Comparison of ENCODE assay signal across 8 mouse cellular contexts in the genomic region with DNA sequence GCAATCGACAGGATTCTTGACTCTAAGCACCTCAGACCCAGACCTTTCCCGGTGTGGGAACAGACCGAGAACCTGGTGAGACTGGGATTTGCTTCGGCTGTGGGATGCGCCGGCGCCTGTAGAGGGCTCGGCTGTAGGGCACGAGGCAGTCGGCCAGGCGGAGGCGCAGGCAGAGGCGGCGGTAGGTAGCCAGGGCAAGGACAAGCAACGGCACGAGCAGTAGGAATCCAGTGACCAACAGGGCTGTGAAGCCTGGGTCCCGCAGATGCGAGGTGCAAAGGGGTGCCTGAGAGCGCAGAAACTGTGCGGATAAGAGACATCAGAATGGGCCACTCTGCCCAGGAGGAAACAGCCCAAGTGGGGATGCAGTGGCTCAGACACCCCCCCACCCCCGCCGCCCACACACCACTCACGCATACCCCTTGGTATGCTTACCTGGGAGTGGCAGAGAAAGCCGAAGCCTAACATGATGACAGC. TPM values are rescaled to one million over a fixed set of nuclear protein-coding genes. Genes with fewer than 3 reads are reported as not detected.
DNase-seq lines count a peak whose midpoint lies in the region; ATAC-seq and TF ChIP-seq lines count a peak whose summit lies in the region.

No protein-coding gene starts in this region.

- peak overlapping the region; percentile 94 for H3K4me2 ChIP-seq in liver, embryonic 12.5 days
- H3K4me2 ChIP-seq in stomach, embryonic 14.5 days (replicated peaks; ENCODE audit: low read depth, low read length): peak overlapping the region; percentile 76

- H3K4me3 ChIP-seq in heart, adult 2 months: peak overlapping the region; percentile 57
- H3K4me3 ChIP-seq in ES-E14 (ENCODE audit: insufficient read depth in 1 of 2, low read depth in 1 of 2, low read length in 2 of 2, poor library complexity in 1 of 2, severe bottlenecking in 1 of 2): peak overlapping the region; percentile 65 to 80
- H3K4me3 ChIP-seq in liver, embryonic 12.5 days: peak overlapping the region; percentile 79
- peak overlapping the region; percentile 61 for H3K4me3 ChIP-seq in stomach, embryonic 14.5 days (ENCODE audit: low read depth, low read length)

- H3K79me2 ChIP-seq in heart, adult 2 months (replicated peaks; ENCODE audit: control insufficient read depth, insufficient read depth, low read length): no peaks in the 10 kb centered on the region

- DNase-seq in heart, adult 2 months: peak; percentile 47 to 57
- no peak for DNase-seq in heart, postnatal 36 days
- DNase-seq in ES-E14 (ENCODE audit: low read depth, low spot score): no peak
- peak; percentile 50 for DNase-seq in embryo, embryonic 10.5 days (ENCODE audit: low spot score)
- DNase-seq in heart, postnatal 14 days: peak; percentile 36 to 38
- no peak for DNase-seq in layer of hippocampus, adult 9-11 months

- H3K27me3 ChIP-seq in heart, adult 2 months (ENCODE audit: control insufficient read depth, insufficient read depth, low read length): no peaks in the 10 kb centered on the region
- peaks cover 8% of the 10 kb centered on the region; the same call in 1 of the 2 replicates for H3K27me3 ChIP-seq in liver, embryonic 12.5 days (replicated peaks)
- H3K27me3 ChIP-seq in stomach, embryonic 14.5 days (ENCODE audit: control insufficient read depth, insufficient read depth, low read length): no peaks in the 10 kb centered on the region

- in situ Hi-C loops in ES-E14 (cut with MboI; ENCODE audit: low sequenced_read_pairs in 2 of 2, unreplicated experiment in 2 of 2): no loop called here

- no peak for ATAC-seq in liver, embryonic 12.5 days
- ATAC-seq in stomach, embryonic 14.5 days (ENCODE audit: insufficient number of reproducible peaks, insufficient read depth, low FRiP score, low read depth): no peak

- TF ChIP-seq EP300 in heart, adult 2 months (IDR thresholded peaks at IDR 0.05; ENCODE audit: insufficient read depth, low read depth, low read length): no peak

- peaks cover 3% of the 10 kb centered on the region for H3K4me1 ChIP-seq in heart, adult 2 months (ENCODE audit: control insufficient read depth, insufficient read depth, low read length)
- peaks cover 0 to 9% of the 10 kb centered on the region in 2 experiments; a peak in 1 of 4 replicates for H3K4me1 ChIP-seq in ES-E14 (ENCODE audit: control insufficient read depth in 2 of 2, insufficient read depth in 2 of 2, low read length in 2 of 2, poor library complexity in 1 of 2)
- H3K4me1 ChIP-seq in liver, embryonic 12.5 days: peaks cover 52% of the 10 kb centered on the region
- peaks cover 38% of the 10 kb centered on the region; the same call in 1 of the 2 replicates for H3K4me1 ChIP-seq in stomach, embryonic 14.5 days (ENCODE audit: control insufficient read depth, insufficient read depth, low read length)

- peak overlapping the region; percentile 100 for H3K27ac ChIP-seq in heart, adult 2 months
- no peak overlapping the region for H3K27ac ChIP-seq in ES-E14 (ENCODE audit: insufficient read depth, low read depth, low read length, poor library complexity, severe bottlenecking)
- H3K27ac ChIP-seq in liver, embryonic 12.5 days: peak overlapping the region; percentile 95
- peak overlapping the region; percentile 90 for H3K27ac ChIP-seq in stomach, embryonic 14.5 days (ENCODE audit: low read length)

- intact Hi-C loops in heart, adult 2 months (cut with DNase I): loop anchor here (5.0 kb wide), 1 partner anchor 180 kb away; no protein-coding TSS in a partner anchor
- intact Hi-C loops in heart, postnatal 36 days (cut with DNase I): loop anchor here (5.0 kb wide), 1 partner anchor 300 kb away; a partner anchor contains a TSS
- intact Hi-C loops in heart, postnatal 14 days (cut with DNase I): loop anchor here (2.0 kb wide), 2 partner anchors 13 to 21 kb away; no protein-coding TSS in a partner anchor

- no peaks in the 10 kb centered on the region for H3K9me3 ChIP-seq in ES-E14 (ENCODE audit: control insufficient read depth, insufficient read depth, low read depth, low read length)
- no peaks in the 10 kb centered on the region for H3K9me3 ChIP-seq in liver, embryonic 12.5 days (replicated peaks)
- no peaks in the 10 kb centered on the region for H3K9me3 ChIP-seq in stomach, embryonic 14.5 days (ENCODE audit: control insufficient read depth, low read depth, low read length)

- TF ChIP-seq POLR2A in heart, adult 2 months (IDR thresholded peaks at IDR 0.05; ENCODE audit: insufficient read depth, low read depth, low read length): no peak

- peak overlapping the region; percentile 93 for H3K9ac ChIP-seq in heart, adult 2 months (ENCODE audit: low read depth, low read length)
- peak overlapping the region; percentile 81 for H3K9ac ChIP-seq in ES-E14 (ENCODE audit: insufficient read depth, low read depth, low read length, poor library complexity, severe bottlenecking)
- peak overlapping the region; percentile 59 for H3K9ac ChIP-seq in liver, embryonic 12.5 days
- H3K9ac ChIP-seq in stomach, embryonic 14.5 days (replicated peaks; ENCODE audit: low read depth, low read length): peak overlapping the region; percentile 25; the same call in 1 of the 2 replicates

- 22% methylated on average over 24 of the region's 24 CpGs for WGBS in heart, adult 2 months
- 25% methylated on average over 24 of the region's 24 CpGs for WGBS in liver, embryonic 12.5 days (ENCODE audit: insufficient replicate concordance)
- 14% methylated on average over 24 of the region's 24 CpGs for WGBS in stomach, embryonic 14.5 days

- TF ChIP-seq CTCF in heart, adult 2 months (IDR thresholded peaks at IDR 0.05): 0 out of 2 replicates have a peak, but pooled peaks have one; percentile 14

- H3K36me3 ChIP-seq in heart, adult 2 months (ENCODE audit: control insufficient read depth, insufficient read depth, low read length): peaks cover 2% of the 10 kb centered on the region; the same call in 1 of the 2 replicates
- peaks cover 18% of the 10 kb centered on the region; the same call in 1 of the 2 replicates for H3K36me3 ChIP-seq in ES-E14 (ENCODE audit: control insufficient read depth, insufficient read depth, low read length, poor library complexity, severe bottlenecking)
- peaks cover 35% of the 10 kb centered on the region for H3K36me3 ChIP-seq in liver, embryonic 12.5 days
- H3K36me3 ChIP-seq in stomach, embryonic 14.5 days (ENCODE audit: control insufficient read depth, insufficient read depth, low read length): peaks cover 29% of the 10 kb centered on the region

TF ChIP-seq in ES-E14, 5 proteins besides CTCF, POLR2A, EP300 and RAD21:
- TF ChIP-seq CHD2 (IDR thresholded peaks at IDR 0.05; ENCODE audit: low read depth, low read length) (no peak), MAFK (IDR thresholded peaks at IDR 0.05; ENCODE audit: insufficient read depth, low read depth, low read length) (no peak), HCFC1 (IDR thresholded peaks at IDR 0.05; ENCODE audit: borderline replicate concordance, insufficient read depth, low read length) (no peak), ZNF384 (IDR thresholded peaks at IDR 0.05; ENCODE audit: low read depth, low read length) (no peak), ZC3H11A (IDR thresholded peaks at IDR 0.05; ENCODE audit: borderline replicate concordance, low read depth, low read length) (no peak)
TF ChIP-seq in ES-E14: peak in this region for 0.

RNA-seq across cellular contexts. Expression of a gene that starts 0.4 kb away (rescaled TPM):
- 10 to 100 TPM; 20.4 to 21.4 TPM for total RNA-seq in heart, adult 2 months (2021)
- 61.4 and 66.4 TPM in 2 replicates for polyA plus RNA-seq in heart, adult 2 months (2012; rRNA removed)
- 10 to 100 TPM; 23.3 to 29.6 TPM for total RNA-seq in heart, postnatal 36 days (2021)
- total RNA-seq in ES-E14 (2012; rRNA removed): 23.9 and 43.3 TPM in 2 replicates
- total RNA-seq in heart, postnatal 14 days (2021): 10 to 100 TPM; 37.4 to 39.6 TPM
- polyA plus RNA-seq in liver, embryonic 12.5 days (2016; fragmentation: Nextera tagmentation; extraction: Ambion mirVana): 14.4 and 15.4 TPM in 2 replicates
- polyA plus RNA-seq in stomach, embryonic 14.5 days (2014; fragmentation: Nextera tagmentation; extraction: Ambion mirVana): 30.0 and 30.3 TPM in 2 replicates

RNA-seq across cellular contexts. Expression of a gene that starts 2.2 kb away (rescaled TPM):
- total RNA-seq in heart, adult 2 months (2021): 10 to 100 TPM; 27.9 to 32.1 TPM
- 19.9 and 29.8 TPM in 2 replicates for polyA plus RNA-seq in heart, adult 2 months (2012; rRNA removed)
- total RNA-seq in heart, postnatal 36 days (2021): 10 to 100 TPM; 29.6 to 31.8 TPM
- 18.8 and 29.0 TPM in 2 replicates for total RNA-seq in ES-E14 (2012; rRNA removed)
- total RNA-seq in heart, postnatal 14 days (2021): 10 to 100 TPM; 25.0 to 29.3 TPM
- polyA plus RNA-seq in liver, embryonic 12.5 days (2016; fragmentation: Nextera tagmentation; extraction: Ambion mirVana): 15.1 and 15.7 TPM in 2 replicates
- 15.0 and 23.5 TPM in 2 replicates for polyA plus RNA-seq in stomach, embryonic 14.5 days (2014; fragmentation: Nextera tagmentation; extraction: Ambion mirVana)

RNA-seq across cellular contexts. Expression of a gene that starts 2.3 kb away (rescaled TPM):
- total RNA-seq in heart, adult 2 months (2021): 100 to 1,000 TPM; 102 to 113 TPM
- 128 and 145 TPM in 2 replicates for polyA plus RNA-seq in heart, adult 2 months (2012; rRNA removed)
- total RNA-seq in heart, postnatal 36 days (2021): 100 to 1,000 TPM; 101 to 103 TPM
- 191 and 202 TPM in 2 replicates for total RNA-seq in ES-E14 (2012; rRNA removed)
- total RNA-seq in heart, postnatal 14 days (2021): 10 to 100 TPM; 85.4 to 91.7 TPM
- polyA plus RNA-seq in liver, embryonic 12.5 days (2016; fragmentation: Nextera tagmentation; extraction: Ambion mirVana): 111 and 119 TPM in 2 replicates
- polyA plus RNA-seq in stomach, embryonic 14.5 days (2014; fragmentation: Nextera tagmentation; extraction: Ambion mirVana): 158 and 177 TPM in 2 replicates

RNA-seq across cellular contexts. Expression of a gene that starts 15.9 kb away (rescaled TPM):
- 10 to 100 TPM; 19.7 to 27.8 TPM for total RNA-seq in heart, adult 2 months (2021)
- 6.5 and 8.6 TPM in 2 replicates for polyA plus RNA-seq in heart, adult 2 months (2012; rRNA removed)
- total RNA-seq in heart, postnatal 36 days (2021): 10 to 100 TPM; 26.1 to 29.1 TPM
- total RNA-seq in ES-E14 (2012; rRNA removed): 7.9 and 9.4 TPM in 2 replicates
- 10 to 100 TPM; 45.7 to 50.6 TPM for total RNA-seq in heart, postnatal 14 days (2021)
- polyA plus RNA-seq in liver, embryonic 12.5 days (2016; fragmentation: Nextera tagmentation; extraction: Ambion mirVana): 7.1 and 7.5 TPM in 2 replicates
- 30.6 and 34.3 TPM in 2 replicates for polyA plus RNA-seq in stomach, embryonic 14.5 days (2014; fragmentation: Nextera tagmentation; extraction: Ambion mirVana)

RNA-seq across cellular contexts. Expression of a gene that starts 28.4 kb away (rescaled TPM):
- total RNA-seq in heart, adult 2 months (2021): 10 to 100 TPM; 18.3 to 20.2 TPM
- polyA plus RNA-seq in heart, adult 2 months (2012; rRNA removed): 20.3 and 22.2 TPM in 2 replicates
- 10 to 100 TPM; 21.8 to 22.8 TPM for total RNA-seq in heart, postnatal 36 days (2021)
- 21.6 and 27.0 TPM in 2 replicates for total RNA-seq in ES-E14 (2012; rRNA removed)
- total RNA-seq in heart, postnatal 14 days (2021): 10 to 100 TPM; 45.4 to 47.4 TPM
- 4.7 and 6.4 TPM in 2 replicates for polyA plus RNA-seq in liver, embryonic 12.5 days (2016; fragmentation: Nextera tagmentation; extraction: Ambion mirVana)
- 85.3 and 87.4 TPM in 2 replicates for polyA plus RNA-seq in stomach, embryonic 14.5 days (2014; fragmentation: Nextera tagmentation; extraction: Ambion mirVana)

Comparison
In these comparisons a context has a peak if more than half of its experiments do, and no peak if none do; other contexts are left out.
1. DNase-seq: peak in heart, adult 2 months (2 of 2), embryo, embryonic 10.5 days (single experiment) and heart, postnatal 14 days (2 of 2); none in heart, postnatal 36 days (0 of 2), ES-E14 (single experiment) and layer of hippocampus, adult 9-11 months (single experiment).
2. H3K9ac ChIP-seq: peak in every context shown above with its lines; median percentile 93 in heart, adult 2 months; 81 in ES-E14; 59 in liver, embryonic 12.5 days; 25 in stomach, embryonic 14.5 days.
3. Peak in every context shown above with its lines, with median percentiles within 50 percentile points of each other: H3K4me3 ChIP-seq.